Mouse (Mus musculus) heart, embryonic 16.5 days (tissue): ENCODE results near the gene Celf2. TPM values are rescaled to one million over a fixed set of nuclear protein-coding genes. Genes with fewer than 3 reads are reported as not detected.
A peak's percentile ranks its signal among the peaks of the same experiment; 100 is the strongest.

ENCODE experiments used
- ATAC-seq: fragments of 200-750 bp; cut with Nextera tagmentation; replicated peaks from 2 replicates; pipeline ENCODE4 v1.8.0; 2017; ENCODE audit warnings: moderate number of reproducible peaks; ENCODE audit not compliant: insufficient read depth, low FRiP score; ENCODE audit errors: extremely low read depth
- H3K27ac ChIP-seq: fragments of 300-500 bp; sonication (generic); 2 replicates; pipeline ENCODE4 v1.5.1; 2014; ENCODE audit warnings: mild to moderate bottlenecking, low read length, control low read depth, moderate library complexity
- H3K27me3 ChIP-seq: fragments of 300-500 bp; sonication (generic); 2 replicates; pipeline ENCODE4 v1.6.1; 2014; ENCODE audit warnings: low read length, mixed read lengths; ENCODE audit not compliant: control insufficient read depth, insufficient read depth
- H3K36me3 ChIP-seq: fragments of 300-500 bp; sonication (generic); 2 replicates; pipeline ENCODE4 v1.6.1; 2014; ENCODE audit not compliant: control insufficient read depth, insufficient read depth
- H3K4me1 ChIP-seq: fragments of 300-500 bp; sonication (generic); 2 replicates; pipeline ENCODE4 v1.6.1; 2014; ENCODE audit warnings: low read length, mixed read lengths; ENCODE audit not compliant: control insufficient read depth, insufficient read depth
- H3K4me2 ChIP-seq: fragments of 300-500 bp; sonication (generic); 2 replicates; pipeline ENCODE4 v1.6.1; 2014; ENCODE audit warnings: low read depth, mild to moderate bottlenecking, control low read depth, low read length
- H3K4me3 ChIP-seq: fragments of 300-500 bp; sonication (generic); 2 replicates; pipeline ENCODE4 v1.5.1; 2014; ENCODE audit warnings: mild to moderate bottlenecking, control low read depth, low read length
- H3K9ac ChIP-seq: fragments of 300-500 bp; sonication (generic); 2 replicates; pipeline ENCODE4 v1.6.1; 2014; ENCODE audit warnings: low read length, control low read depth
- H3K9me3 ChIP-seq: fragments of 300-500 bp; sonication (generic); replicated peaks from 2 replicates; pipeline ENCODE4 v1.6.1; 2016; ENCODE audit warnings: low read length; ENCODE audit not compliant: control insufficient read depth
- WGBS: fragments of 180-500 bp; shearing (Covaris S2); extraction: QIAGEN DNeasy Blood & Tissue Kit; methylation state at CpG from one replicate; pipeline ENCODE4 v1.1.7; 2014; 5-methylcytosine and 5-hydroxymethylcytosine counted together
- polyA plus RNA-seq: library from polyadenylated mRNA; unstranded; fragments of >200 nt; fragmentation: Nextera tagmentation; extraction: Ambion mirVana; gene quantifications from 2 replicates; pipeline ENCODE4 v1.2.1, GENCODE M21; 2015

Gene Celf2
- polyA plus RNA-seq, 1 experiment from 2014 or later = 70.2 TPM

- 34% methylated on average over 11 of the region's 11 CpGs for WGBS
- Histone ChIP-seq H3K27ac (peak overlapping the region; percentile 61), H3K4me2 (peak overlapping the region; percentile 80), H3K4me1 (peaks cover 23% of the 10 kb centered on the region), H3K9ac (peak overlapping the region; percentile 56), H3K9me3 (no peaks in the 10 kb centered on the region), H3K27me3 (no peaks in the 10 kb centered on the region), H3K4me3 (peak overlapping the region; percentile 53), H3K36me3 (no peaks in the 10 kb centered on the region)
- ATAC-seq = peak; percentile 61
Observed at GRCm38 (mm10) chr2:6720753-6721459, 788.5 kb downstream of the Celf2 start.

- no peaks in the 10 kb centered on the region for H3K9me3 ChIP-seq
- peak overlapping the region; percentile 23; the same call in 1 of the 2 replicates for H3K4me2 ChIP-seq
- H3K27me3 ChIP-seq = no peaks in the 10 kb centered on the region
- H3K27ac ChIP-seq = no peak overlapping the region
- H3K36me3 ChIP-seq = no peaks in the 10 kb centered on the region
- H3K4me1 ChIP-seq = peaks cover 23% of the 10 kb centered on the region
- H3K4me3 ChIP-seq = no peak overlapping the region
- no peak overlapping the region for H3K9ac ChIP-seq
- ATAC-seq = no peak
Observed at GRCm38 (mm10) chr2:6718864-6719263, 790.5 kb downstream of the Celf2 start.

GRCm38 (mm10) chr2:6717953-6718352, 791.4 kb downstream of the Celf2 start:
- Histone ChIP-seq H3K27ac (no peak overlapping the region), H3K36me3 (no peaks in the 10 kb centered on the region), H3K4me2 (no peak overlapping the region), H3K27me3 (no peaks in the 10 kb centered on the region), H3K4me1 (peaks cover 23% of the 10 kb centered on the region), H3K9ac (no peak overlapping the region), H3K9me3 (no peaks in the 10 kb centered on the region), H3K4me3 (no peak overlapping the region)
- ATAC-seq = no peak
- WGBS = 55% methylated on average over 3 of the region's 3 CpGs

GRCm38 (mm10) chr2:6715562-6715961, 793.8 kb downstream of the Celf2 start:
- Histone ChIP-seq H3K27ac (no peak overlapping the region), H3K36me3 (no peaks in the 10 kb centered on the region), H3K4me1 (0 out of 2 replicates have a peak, but pooled peaks cover 4% of the 10 kb centered on the region), H3K4me3 (no peak overlapping the region), H3K27me3 (no peaks in the 10 kb centered on the region), H3K9ac (no peak overlapping the region), H3K9me3 (no peaks in the 10 kb centered on the region), H3K4me2 (no peak overlapping the region)
- 82% methylated on average over 3 of the region's 3 CpGs for WGBS
- no peak for ATAC-seq

- Histone ChIP-seq H3K27ac (no peak overlapping the region), H3K4me3 (no peak overlapping the region), H3K36me3 (no peaks in the 10 kb centered on the region), H3K4me1 (0 out of 2 replicates have a peak, but pooled peaks cover 4% of the 10 kb centered on the region), H3K4me2 (no peak overlapping the region), H3K9me3 (no peaks in the 10 kb centered on the region), H3K9ac (no peak overlapping the region), H3K27me3 (no peaks in the 10 kb centered on the region)
- WGBS = 89% methylated on average over 6 of the region's 6 CpGs
- ATAC-seq = no peak
Observed at GRCm38 (mm10) chr2:6713529-6713928, 795.8 kb downstream of the Celf2 start.

- Histone ChIP-seq H3K4me3 (no peak overlapping the region), H3K4me2 (no peak overlapping the region), H3K27ac (peak overlapping the region; percentile 1; the same call in 1 of the 2 replicates), H3K36me3 (no peaks in the 10 kb centered on the region), H3K27me3 (no peaks in the 10 kb centered on the region), H3K9ac (no peak overlapping the region), H3K4me1 (peaks cover 10% of the 10 kb centered on the region), H3K9me3 (no peaks in the 10 kb centered on the region)
- WGBS = 69% methylated on average over 7 of the region's 7 CpGs
- ATAC-seq = no peak
Observed at GRCm38 (mm10) chr2:6710687-6711430, 798.5 kb downstream of the Celf2 start.

- Histone ChIP-seq H3K4me1 (peaks cover 10% of the 10 kb centered on the region), H3K9me3 (no peaks in the 10 kb centered on the region), H3K9ac (no peak overlapping the region; the same call in 1 of the 2 replicates), H3K27me3 (no peaks in the 10 kb centered on the region), H3K27ac (peak overlapping the region; percentile 55; the same call in 1 of the 2 replicates), H3K36me3 (no peaks in the 10 kb centered on the region), H3K4me3 (no peak overlapping the region), H3K4me2 (no peak overlapping the region)
- ATAC-seq = no peak
- WGBS = 27% methylated on average over 5 of the region's 5 CpGs
Observed at GRCm38 (mm10) chr2:6707959-6708519, 801.3 kb downstream of the Celf2 start.

GRCm38 (mm10) chr2:6707276-6707675, 802.1 kb downstream of the Celf2 start:
- Histone ChIP-seq H3K4me2 (no peak overlapping the region), H3K36me3 (no peaks in the 10 kb centered on the region), H3K4me1 (peaks cover 10% of the 10 kb centered on the region), H3K27ac (peak overlapping the region; percentile 29; the same call in 1 of the 2 replicates), H3K9me3 (no peaks in the 10 kb centered on the region), H3K4me3 (no peak overlapping the region), H3K27me3 (no peaks in the 10 kb centered on the region), H3K9ac (no peak overlapping the region)
- peak; percentile 47; the same call in 1 of the 2 replicates for ATAC-seq
- WGBS = 25% methylated on average over 2 of the region's 2 CpGs
